Mouse (Mus musculus): ENCODE results near the gene Flt3. TPM values are rescaled to one million over a fixed set of nuclear protein-coding genes. Genes with fewer than 3 reads are reported as not detected.

Gene Flt3
- total RNA-seq, 4 experiments from 2014 or later, result 6.2 to 7.4 (median 6.7) TPM

GRCm38 (mm10) chr5:147354985-147355384, 45.3 kb downstream of the Flt3 start:
- no peak for DNase-seq (ENCODE audit: low spot score in 2 of 2)

DNA sequence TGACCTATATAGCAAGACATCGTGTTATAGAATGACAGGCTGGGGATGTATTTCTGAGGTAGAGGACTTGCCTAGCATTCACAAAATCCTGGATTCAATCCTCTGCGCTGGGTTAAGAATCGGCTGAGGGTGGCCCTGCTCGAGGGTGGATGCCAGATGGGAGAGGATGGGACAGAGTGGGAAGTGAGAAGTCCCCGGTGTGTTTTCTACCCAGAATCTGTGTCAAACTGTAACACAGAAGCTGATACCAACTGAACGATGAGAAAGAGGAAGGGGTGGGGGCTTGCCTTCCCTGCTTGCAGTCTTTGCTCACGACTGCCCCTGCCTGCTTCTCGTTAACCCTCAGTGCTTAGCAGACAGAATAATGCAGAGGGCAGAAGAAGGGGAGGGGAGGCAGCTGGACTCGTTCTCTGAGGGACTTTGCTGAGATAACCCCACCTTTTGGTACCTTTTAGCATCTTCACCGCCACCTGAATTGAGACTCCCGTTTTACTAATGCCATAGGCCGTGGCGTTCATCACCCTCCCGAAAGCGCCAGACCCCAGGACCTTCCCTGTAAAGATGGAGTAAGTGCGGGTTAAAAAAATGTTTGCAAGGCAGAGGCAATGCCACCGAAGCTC, 46.0 kb downstream of the Flt3 start:
- DNase-seq (ENCODE audit: low spot score in 2 of 2), result peak; percentile 23 to 44

DNA sequence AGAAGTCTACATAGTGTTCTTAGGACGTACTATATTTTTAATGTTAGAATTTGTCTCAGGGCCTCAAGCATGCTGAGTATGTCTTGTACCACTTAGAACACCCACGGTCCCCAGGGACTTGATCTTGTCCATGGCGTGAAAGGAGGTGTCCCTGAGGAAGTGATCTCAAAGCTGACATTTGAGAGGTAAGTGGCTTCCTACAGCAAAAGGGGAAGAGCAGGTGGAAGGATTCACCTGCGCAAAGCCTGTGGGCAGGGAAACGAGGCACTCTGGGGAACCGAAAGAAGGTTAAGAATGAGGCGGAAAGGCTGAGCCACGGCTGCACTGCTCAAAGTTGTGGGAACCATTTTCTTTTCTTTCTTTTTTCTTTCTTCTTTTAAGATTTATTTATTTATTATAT, 48.4 kb downstream of the Flt3 start:
- DNase-seq (ENCODE audit: low spot score in 2 of 2), result no peak

GRCm38 (mm10) chr5:147345981-147346380, 54.3 kb downstream of the Flt3 start:
- no peak for DNase-seq (ENCODE audit: low spot score in 2 of 2)

GRCm38 (mm10) chr5:147343904-147344303, 56.4 kb downstream of the Flt3 start:
- DNase-seq (ENCODE audit: low spot score in 2 of 2), result no peak

DNA sequence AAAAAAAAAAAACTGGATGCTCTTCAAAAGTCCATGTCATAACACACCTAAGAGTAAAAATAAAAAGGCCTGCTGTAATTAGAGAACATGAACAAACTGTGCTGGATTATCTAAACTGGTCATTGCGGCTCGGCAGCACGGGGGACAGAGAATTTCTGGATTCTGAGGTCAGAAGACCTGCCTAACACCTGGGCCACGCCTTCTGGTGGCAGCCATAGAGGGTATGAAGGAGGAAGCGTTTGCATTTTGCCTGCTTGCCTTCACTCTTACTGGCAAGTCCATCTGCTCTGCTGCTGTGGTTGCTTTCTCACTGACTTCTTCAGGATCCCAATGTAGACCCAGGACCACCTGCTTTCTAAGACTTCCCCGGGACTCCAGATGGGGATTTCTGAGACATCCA, 57.4 kb downstream of the Flt3 start:
- no peak for DNase-seq (ENCODE audit: low spot score in 2 of 2)

DNA sequence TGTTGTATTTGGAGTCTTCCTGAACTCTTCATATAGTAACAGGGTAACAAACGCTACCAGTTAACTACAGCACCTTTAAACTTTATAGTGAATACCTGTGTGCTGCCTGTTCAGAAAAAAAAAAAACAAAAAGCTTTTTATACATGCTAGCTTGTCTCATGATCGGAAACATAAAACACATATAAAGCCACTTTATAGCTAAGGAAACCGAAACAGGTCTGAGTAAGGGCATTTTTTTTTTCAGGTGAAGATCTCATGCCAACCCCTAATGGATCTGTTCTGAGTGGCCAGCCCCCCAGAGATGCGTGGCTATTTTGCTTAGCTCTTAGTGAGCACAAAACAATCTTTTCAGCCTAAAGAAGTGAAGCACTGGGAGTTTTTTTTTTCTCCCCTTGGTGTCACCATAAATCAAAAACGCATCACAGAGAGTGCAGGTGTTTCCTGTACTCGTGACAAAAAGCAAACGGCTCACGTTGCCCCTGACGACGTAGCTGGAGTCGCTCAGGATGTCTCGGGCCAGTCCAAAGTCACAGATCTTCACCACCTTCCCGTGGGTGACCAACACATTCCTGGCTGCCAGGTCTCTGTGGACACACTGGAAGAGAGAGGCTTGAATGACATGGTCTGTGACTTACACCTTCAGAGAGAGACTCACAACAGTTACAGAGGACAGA, 59.4 kb downstream of the Flt3 start:
- DNase-seq (ENCODE audit: low spot score in 2 of 2), result no peak

DNA sequence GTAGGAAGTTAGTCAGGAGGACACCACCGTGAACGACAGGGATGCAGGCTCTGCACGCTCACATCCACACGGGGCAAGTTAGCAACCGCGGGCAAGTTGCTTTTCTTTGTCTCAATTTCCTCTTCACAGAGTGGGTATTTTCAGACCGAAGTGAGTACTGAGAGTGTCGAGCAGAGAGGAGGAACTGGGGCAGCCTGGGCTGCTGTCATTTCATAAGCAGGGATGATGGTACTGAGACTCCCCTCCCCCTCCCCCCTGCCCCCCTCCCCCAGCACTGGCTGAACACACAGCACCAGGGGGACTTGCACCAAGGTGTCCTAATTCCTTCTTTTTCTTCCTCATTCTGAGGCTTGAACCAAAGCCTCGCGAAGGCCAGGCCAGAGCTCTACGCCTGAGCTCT, 60.7 kb downstream of the Flt3 start:
- no peak for DNase-seq (ENCODE audit: low spot score in 2 of 2)

DNA sequence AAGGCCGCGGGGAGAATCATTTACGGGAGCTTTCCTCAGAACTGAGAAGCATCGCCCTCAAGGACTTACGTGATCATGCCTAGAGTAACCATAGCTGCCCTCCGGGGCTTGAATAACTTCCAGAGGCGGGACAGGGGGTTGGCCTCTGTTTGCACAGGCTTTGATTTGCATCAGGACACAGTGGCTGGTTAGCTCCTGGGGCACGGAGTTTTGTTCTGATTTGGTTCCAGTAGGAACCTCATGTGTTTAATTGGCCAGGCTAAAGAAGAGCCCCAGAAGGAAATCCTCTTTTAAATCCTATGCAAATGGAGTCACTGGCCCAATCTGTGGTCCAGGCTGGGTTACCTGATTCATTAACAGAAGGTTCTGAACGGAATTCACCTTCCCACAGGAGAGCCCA, 61.3 kb downstream of the Flt3 start:
- DNase-seq (ENCODE audit: low spot score in 2 of 2), result no peak

DNA sequence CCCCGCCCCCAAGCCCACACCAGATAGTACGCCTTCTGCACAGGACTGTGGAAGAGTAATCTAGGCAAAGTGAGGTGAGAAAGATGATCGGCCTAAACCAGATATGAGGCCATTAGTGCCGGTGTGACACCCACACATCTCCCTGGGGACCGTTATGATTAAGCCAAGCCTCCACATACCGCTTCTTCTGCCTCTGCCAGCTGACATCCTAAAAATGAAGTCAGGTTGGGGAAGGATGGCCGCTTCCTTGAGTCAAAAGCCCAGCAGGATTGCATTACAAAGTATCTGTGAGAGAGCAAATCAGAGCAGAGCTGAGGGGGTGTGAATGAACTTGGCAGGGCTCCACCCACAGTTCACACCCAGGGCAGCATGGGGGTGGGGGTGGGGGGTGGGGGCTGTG, 67.6 kb downstream of the Flt3 start:
- no peak for DNase-seq (ENCODE audit: low spot score in 2 of 2)

GRCm38 (mm10) chr5:147331547-147331946, 68.7 kb downstream of the Flt3 start:
- DNase-seq (ENCODE audit: low spot score in 2 of 2), result peak in 1 of 2 experiments; percentile 37

DNA sequence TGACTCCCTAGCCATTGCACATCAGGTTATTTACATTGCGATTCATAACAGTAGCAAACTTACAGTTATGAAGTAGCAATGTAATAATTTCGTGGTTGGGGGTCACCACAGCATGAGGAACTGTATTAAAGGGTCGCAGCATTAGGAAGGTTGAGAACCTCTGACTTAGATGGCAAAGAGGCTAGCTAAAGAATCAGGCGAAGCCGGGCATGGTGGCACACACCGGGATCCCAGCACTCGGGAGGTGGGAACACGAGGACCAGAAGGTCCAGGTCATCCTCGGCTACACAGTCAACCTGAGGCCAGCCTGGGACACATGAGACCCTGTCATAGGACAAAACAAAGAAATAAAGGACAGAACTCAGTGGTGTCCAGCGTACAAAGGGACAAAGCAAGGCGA, 70.3 kb downstream of the Flt3 start:
- no peak for DNase-seq (ENCODE audit: low spot score in 2 of 2)

GRCm38 (mm10) chr5:147327636-147328035, 72.7 kb downstream of the Flt3 start:
- DNase-seq (ENCODE audit: low spot score in 2 of 2), result no peak

DNA sequence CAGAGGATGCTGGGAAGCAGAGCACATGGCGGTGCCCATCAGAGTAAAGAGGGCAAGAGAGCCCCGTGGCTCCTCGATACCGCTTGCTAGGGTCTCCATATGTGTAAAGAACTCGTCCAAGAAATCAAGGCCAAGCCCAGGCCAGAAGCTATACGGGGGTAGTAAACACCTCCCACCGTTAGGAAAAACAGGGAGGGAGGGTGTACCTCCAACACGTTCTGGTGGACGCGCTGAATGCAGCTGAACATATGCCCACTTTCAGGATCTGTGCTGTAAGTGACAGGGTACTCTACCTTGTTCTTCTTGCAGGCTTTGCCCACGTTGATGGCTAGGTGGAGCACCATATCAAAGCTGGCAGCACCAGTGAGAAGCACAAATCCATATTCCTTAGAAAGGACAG, 74.4 kb downstream of the Flt3 start:
- DNase-seq (ENCODE audit: low spot score in 2 of 2), result no peak

DNA sequence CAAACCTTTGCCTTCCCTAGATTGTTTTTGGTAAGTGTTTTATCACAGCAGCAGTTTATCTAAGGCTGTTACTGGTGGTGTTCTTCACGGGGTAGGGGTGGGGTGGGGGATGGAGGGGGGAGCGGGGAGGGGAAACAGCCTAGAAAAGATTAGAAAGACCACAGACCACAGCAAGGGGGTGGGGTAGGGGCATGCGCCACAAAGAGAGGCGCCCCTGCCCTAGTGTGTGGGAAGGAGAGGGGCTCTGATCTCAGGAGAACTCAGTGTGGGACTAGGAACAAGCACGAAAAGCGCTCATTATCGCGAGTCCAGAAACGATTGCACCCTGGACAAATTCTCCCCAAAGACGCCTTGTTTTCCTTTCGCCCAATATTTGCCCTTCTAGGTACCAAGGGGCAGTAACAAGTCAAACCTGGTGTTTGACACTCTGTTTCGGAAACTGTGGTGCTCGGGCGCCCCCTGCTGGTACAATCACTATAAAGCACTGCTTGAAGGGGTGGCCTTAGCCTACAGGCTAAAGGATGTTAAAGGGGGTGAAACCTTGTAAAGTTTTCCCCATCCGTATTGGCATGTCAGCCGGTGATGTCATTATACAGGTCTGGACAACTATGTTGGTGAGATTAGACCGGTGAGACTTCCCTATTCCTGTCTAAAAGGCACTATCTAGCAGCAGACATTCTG, 76.9 kb downstream of the Flt3 start:
- no peak for DNase-seq (ENCODE audit: low spot score in 2 of 2)

DNA sequence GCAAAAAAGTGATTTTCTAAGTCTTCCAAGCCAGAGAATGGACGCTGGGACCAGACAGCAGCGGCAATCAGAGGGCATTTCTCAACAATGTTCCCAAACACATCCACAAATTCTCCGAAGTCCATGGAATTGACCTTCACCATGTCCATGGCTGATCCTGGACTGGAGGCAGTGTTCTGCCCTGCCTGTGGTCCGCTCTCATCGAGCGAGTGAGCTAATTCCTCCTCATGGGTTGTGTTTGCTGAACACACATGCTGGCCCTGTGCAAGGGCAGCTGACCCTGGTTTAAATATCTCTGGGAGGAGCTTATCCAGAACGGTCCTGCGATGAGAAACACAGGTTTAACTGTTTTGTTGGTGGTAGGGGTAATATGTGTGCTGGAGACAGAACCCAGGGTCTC, 78.1 kb downstream of the Flt3 start, which contains the start of gene Urad:
Urad (minus strand) TSS at position 258 of the 400 bp plus-strand sequence.
- no peak for DNase-seq (ENCODE audit: low spot score in 2 of 2)

GRCm38 (mm10) chr5:147319653-147320052, 80.6 kb downstream of the Flt3 start:
- no peak for DNase-seq (ENCODE audit: low spot score in 2 of 2)

- DNase-seq (ENCODE audit: low spot score in 2 of 2), result no peak
These were observed 82.3 kb downstream of the Flt3 start for GRCm38 (mm10) chr5:147317991-147318390.

DNA sequence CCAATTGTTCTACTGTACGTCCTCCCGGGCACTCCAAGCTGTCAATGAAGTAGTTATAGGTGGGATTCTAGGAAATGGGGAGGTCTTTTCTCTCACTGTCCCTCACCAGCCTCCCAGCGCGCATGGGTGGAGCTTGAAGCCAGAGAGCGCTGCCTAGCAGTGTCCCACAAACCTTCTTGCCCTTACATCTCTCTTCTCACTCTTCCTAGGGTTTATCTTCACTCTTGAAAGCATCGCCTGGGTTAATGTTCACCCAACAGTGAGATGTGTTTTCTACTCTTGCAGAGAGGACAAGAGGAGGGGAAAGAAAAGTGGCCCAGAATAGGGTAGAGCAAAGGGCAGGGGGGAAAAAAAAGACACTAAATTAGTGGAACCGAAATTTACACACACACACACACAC, 83.0 kb downstream of the Flt3 start:
- DNase-seq (ENCODE audit: low spot score in 2 of 2), result no peak

DNA sequence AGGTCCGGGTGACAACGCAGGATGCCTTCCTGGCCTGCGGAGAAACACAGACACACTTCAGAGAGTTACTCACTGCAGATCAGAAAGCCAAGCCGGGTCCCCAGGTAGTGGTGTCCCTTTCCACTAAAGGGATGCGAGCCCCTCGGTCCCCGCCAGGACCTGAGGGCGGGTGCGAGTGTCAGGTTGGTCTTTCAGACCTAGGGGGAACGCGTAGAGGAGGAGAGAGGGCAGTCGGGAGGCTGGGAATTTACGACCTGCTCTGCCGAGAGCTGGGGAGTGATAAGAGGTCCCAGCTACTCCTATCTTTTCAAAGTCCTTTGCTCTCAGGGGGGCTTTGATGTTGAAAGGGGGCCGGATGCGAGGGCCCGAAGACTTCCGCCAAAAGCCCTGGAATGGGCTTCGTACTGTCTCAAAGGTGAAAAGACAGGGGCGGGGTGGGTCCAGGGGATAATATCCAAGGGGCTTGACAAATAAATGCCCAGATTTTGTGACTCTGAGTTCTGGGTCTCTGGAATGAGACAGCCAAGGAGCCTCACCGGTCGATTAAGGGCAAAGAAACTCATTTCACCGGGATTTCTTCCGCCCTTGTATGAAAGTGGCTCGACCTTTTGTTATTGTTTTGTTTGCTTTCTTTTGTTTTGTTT, 84.7 kb downstream of the Flt3 start:
- no peak for DNase-seq (ENCODE audit: low spot score in 2 of 2)

DNA sequence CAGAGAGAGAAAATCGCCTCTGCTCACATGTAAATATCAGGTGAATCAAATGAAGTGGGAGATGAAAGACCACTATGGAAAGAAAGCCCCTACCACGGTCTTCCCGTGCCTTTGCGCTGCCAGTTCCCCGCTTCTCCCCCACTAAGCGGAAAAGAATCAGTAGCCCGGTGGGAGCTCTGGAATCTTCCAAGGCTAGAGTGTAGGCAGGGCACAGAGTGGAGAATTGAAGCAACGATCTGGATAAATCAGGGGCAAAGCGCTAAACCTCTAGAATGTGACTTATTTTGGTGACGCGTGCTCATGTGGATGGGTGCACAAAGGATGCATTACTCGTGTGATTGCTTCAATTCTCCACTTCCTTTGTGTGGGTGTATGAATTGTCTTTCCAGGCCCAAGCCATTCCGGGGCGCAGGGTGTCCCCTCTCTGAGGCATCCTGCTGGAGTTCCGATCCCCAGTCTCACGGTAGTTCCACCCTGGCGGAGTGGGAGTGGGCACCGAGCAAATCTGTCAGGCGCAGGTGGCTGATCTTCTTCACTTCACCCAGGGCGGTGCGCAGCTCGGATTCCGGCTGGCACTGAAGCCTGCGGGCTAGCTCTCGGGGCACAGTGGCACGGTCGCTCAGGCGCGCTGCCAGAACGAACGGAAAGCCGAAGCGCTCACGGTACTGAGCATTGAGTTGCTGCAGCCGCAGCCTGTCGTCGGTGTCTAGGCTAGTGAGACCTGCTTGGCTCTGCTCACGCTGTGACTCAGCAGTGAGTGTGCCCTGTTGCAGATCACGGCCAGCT, 85.5 kb downstream of the Flt3 start:
- DNase-seq (ENCODE audit: low spot score in 2 of 2), result no peak
